Mouse (Mus musculus) midbrain, embryonic 13.5 days (tissue): ENCODE data around the gene Gnas. TPM values are rescaled to one million over a fixed set of nuclear protein-coding genes. Genes with fewer than 3 reads are reported as not detected.

ENCODE experiments used
- ATAC-seq: fragments of 200-750 bp; cut with Nextera tagmentation; 2 replicates; pipeline ENCODE4 v1.8.0; 2017; ENCODE audit warnings: mild to moderate bottlenecking, moderate TSS enrichment, moderate library complexity
- H3K27ac ChIP-seq: fragments of 300-500 bp; sonication (generic); 2 replicates; pipeline ENCODE4 v1.5.1; 2015; ENCODE audit warnings: inconsistent platforms, mild to moderate bottlenecking, moderate library complexity
- H3K27me3 ChIP-seq: fragments of 300-500 bp; sonication (generic); 2 replicates; pipeline ENCODE4 v1.6.1; 2015; ENCODE audit warnings: mild to moderate bottlenecking, inconsistent platforms
- H3K36me3 ChIP-seq: fragments of 300-500 bp; sonication (generic); 2 replicates; pipeline ENCODE4 v1.6.1; 2015; ENCODE audit warnings: mild to moderate bottlenecking, inconsistent platforms
- H3K4me1 ChIP-seq: fragments of 300-500 bp; sonication (generic); replicated peaks from 2 replicates; pipeline ENCODE4 v1.6.1; 2015; ENCODE audit warnings: inconsistent platforms
- H3K4me2 ChIP-seq: fragments of 300-500 bp; sonication (generic); replicated peaks from 2 replicates; pipeline ENCODE4 v1.6.1; 2015; ENCODE audit warnings: moderate library complexity, mild to moderate bottlenecking, inconsistent platforms
- H3K4me3 ChIP-seq: fragments of 300-500 bp; sonication (generic); replicated peaks from 2 replicates; pipeline ENCODE4 v1.5.1; 2015; ENCODE audit warnings: mild to moderate bottlenecking, inconsistent platforms
- H3K9ac ChIP-seq: fragments of 300-500 bp; sonication (generic); replicated peaks from 2 replicates; pipeline ENCODE4 v1.6.1; 2015; ENCODE audit warnings: mild to moderate bottlenecking, inconsistent platforms
- H3K9me3 ChIP-seq: fragments of 300-500 bp; sonication (generic); 2 replicates; pipeline ENCODE4 v1.6.1; 2016; ENCODE audit warnings: mild to moderate bottlenecking, inconsistent platforms
- WGBS: fragments of 180-500 bp; shearing (Covaris S2); methylation state at CpG from one replicate; pipeline ENCODE4 v1.1.7; 2015; 5-methylcytosine and 5-hydroxymethylcytosine counted together
- polyA plus RNA-seq: library from polyadenylated mRNA; unstranded; fragments of >200 nt; fragmentation: Nextera tagmentation; extraction: Ambion mirVana; gene quantifications from 2 replicates; pipeline ENCODE4 v1.2.1, GENCODE M21; 2015

The Gnas gene
- polyA plus RNA-seq, result 1,084 and 1,205 TPM in 2 replicates

DNA sequence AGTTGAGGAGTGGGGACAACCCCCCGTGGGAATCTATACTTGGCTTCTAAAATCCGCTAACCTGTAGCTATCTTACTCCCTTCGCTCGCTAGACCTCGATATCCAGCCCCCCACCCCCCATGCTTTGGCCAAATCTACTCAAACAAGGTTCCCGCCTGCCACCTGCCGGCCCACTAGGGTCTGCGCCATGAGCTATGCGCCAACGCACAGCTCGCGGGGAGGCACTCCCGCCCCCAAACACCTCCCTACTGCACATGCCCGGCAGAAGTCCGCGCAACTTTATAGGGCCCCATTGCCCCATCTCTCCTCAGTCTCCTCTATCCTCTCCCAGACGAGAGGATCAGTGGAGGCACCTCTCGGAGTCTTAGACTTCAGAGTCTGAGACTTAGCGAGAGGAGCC is at the start of gene Gnas:
Gnas (plus strand) TSS at position 310 of the 400 bp plus-strand sequence.
- H3K27me3 ChIP-seq, result peaks cover 59% of the 10 kb centered on the region
- peak; percentile 54; the same call in 1 of the 2 replicates for ATAC-seq
- peaks cover 13% of the 10 kb centered on the region; the same call in 1 of the 2 replicates for H3K4me1 ChIP-seq
- H3K4me3 ChIP-seq, result peak within 1 kb of the TSS; percentile 31
- WGBS, result 59% methylated on average over 19 of the region's 19 CpGs
- H3K4me2 ChIP-seq, result peak within 1 kb of the TSS; percentile 52
- H3K9ac ChIP-seq, result no peak within 1 kb of the TSS
- peaks cover 26% of the 10 kb centered on the region for H3K9me3 ChIP-seq
- no peak within 1 kb of the TSS for H3K27ac ChIP-seq
- peaks cover 72% of the 10 kb centered on the region for H3K36me3 ChIP-seq

- H3K4me3 ChIP-seq, result no peak overlapping the region
- no peak overlapping the region for H3K4me2 ChIP-seq
- H3K27ac ChIP-seq, result no peak overlapping the region
- H3K36me3 ChIP-seq, result no peaks in the 10 kb centered on the region
- 91% methylated on average over 5 of the region's 5 CpGs for WGBS
- ATAC-seq, result no peak
- 0 out of 2 replicates have a peak, but pooled peaks cover 4% of the 10 kb centered on the region for H3K9me3 ChIP-seq
- no peaks in the 10 kb centered on the region for H3K27me3 ChIP-seq
- no peaks in the 10 kb centered on the region for H3K4me1 ChIP-seq
- no peak overlapping the region for H3K9ac ChIP-seq
These were observed 41.7 kb upstream of the Gnas start for GRCm38 (mm10) chr2:174242431-174242830.

DNA sequence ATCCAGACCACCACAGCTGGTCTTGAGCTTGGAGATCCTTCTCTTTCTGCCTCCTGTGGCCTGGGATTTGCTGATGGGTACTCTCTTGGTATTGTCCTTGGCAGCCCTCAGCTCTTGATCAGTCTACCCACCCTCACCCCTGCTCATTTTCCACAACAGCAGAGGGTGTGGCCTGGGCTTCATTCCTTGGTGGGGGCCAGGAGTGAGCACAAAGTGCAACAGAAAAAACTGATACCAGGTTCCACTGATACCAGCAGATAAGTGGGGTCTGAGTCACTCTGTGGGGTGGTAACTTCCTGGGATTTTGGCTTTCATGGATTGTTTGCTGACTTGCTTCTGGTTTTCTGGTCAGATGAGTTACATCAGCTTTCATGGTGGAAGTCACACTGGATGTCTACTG is 32.2 kb upstream of the Gnas start:
- ATAC-seq, result no peak
- Histone ChIP-seq H3K4me2 (no peak overlapping the region), H3K27ac (no peak overlapping the region), H3K36me3 (no peaks in the 10 kb centered on the region), H3K4me1 (peaks cover 6% of the 10 kb centered on the region), H3K4me3 (no peak overlapping the region), H3K9ac (no peak overlapping the region), H3K27me3 (no peaks in the 10 kb centered on the region), H3K9me3 (no peaks in the 10 kb centered on the region)

- ATAC-seq, result no peak
- Histone ChIP-seq H3K4me3 (no peak overlapping the region), H3K27me3 (no peaks in the 10 kb centered on the region), H3K36me3 (no peaks in the 10 kb centered on the region), H3K9me3 (no peaks in the 10 kb centered on the region), H3K27ac (no peak overlapping the region), H3K4me1 (peaks cover 31% of the 10 kb centered on the region), H3K9ac (no peak overlapping the region), H3K4me2 (no peak overlapping the region)
- 13% methylated on average over 2 of the region's 2 CpGs for WGBS
These were observed 26.8 kb upstream of the Gnas start for GRCm38 (mm10) chr2:174257312-174257711.

GRCm38 (mm10) chr2:174260004-174260403 is 24.1 kb upstream of the Gnas start:
- WGBS, result 7% methylated on average over 3 of the region's 3 CpGs
- H3K9ac ChIP-seq, result no peak overlapping the region
- H3K4me1 ChIP-seq, result peaks cover 31% of the 10 kb centered on the region
- no peak overlapping the region for H3K4me3 ChIP-seq
- no peak overlapping the region for H3K4me2 ChIP-seq
- no peaks in the 10 kb centered on the region for H3K9me3 ChIP-seq
- H3K27ac ChIP-seq, result no peak overlapping the region
- H3K36me3 ChIP-seq, result no peaks in the 10 kb centered on the region
- no peaks in the 10 kb centered on the region for H3K27me3 ChIP-seq
- ATAC-seq, result no peak

DNA sequence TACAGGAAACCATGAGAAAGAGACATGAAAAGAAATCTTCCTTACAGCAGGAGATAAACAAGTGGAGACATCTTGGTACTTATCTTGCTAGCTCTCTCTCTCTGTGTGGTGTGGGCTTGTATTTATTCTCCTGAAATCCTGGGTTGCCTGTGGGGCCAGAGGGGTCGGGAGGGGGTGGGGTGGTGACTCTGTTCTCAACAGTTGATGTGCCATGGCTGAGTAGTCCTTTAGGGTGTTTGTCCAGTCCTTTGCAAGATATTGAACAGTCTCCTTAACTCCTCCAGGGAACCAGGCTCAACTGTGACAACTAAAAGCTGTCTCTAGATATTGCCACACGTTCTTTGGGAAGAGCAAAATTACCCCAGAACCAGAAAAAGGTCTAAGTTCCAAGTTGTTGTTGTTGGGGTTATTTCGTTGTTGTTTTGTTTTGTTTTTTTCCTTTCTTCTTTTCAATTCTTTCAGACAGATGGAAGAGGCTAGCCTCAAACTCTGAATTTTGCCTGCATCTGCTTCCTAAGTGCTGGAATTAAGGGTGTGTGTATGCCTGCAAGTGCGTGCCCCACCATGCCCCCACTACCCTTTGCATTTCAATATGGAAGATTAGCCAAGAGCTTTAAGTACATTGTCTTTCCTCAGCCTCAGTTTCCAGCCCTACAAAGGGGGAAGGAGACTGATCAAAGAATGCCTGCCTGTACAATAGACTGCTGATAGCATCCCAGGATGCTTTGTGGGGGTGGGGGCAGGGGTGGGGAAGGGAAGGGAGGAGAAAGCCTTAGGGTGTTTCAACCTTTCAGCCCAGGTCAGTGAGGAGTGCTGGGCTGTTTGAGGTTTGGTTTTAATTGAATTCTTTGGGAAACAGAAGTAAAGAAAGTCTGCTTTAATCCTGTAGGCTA is 23.0 kb upstream of the Gnas start:
- ATAC-seq, result no peak
- H3K36me3 ChIP-seq, result peaks cover under 1% of the 10 kb centered on the region; the same call in 1 of the 2 replicates

DNA sequence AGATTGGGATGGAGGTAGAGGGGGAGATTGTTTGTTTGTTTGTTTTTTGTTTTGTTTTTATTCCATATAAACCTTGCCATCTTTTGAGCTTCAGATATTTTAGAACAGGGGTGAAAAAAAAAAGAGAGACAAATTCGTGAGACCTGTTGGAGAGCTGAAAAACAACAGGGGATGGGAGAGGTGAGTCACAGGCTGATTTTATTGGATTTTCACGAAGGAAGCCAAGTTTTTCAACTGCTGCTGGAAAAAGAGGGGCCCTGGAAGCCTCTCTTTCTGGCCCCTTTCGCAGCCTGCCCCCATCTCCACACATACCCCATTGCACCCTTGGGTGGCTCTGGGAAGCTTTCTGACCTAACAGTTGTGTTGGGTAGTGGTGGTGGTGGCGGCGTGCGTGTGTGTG is 22.3 kb upstream of the Gnas start:
- peaks cover 6% of the 10 kb centered on the region; the same call in 1 of the 2 replicates for H3K36me3 ChIP-seq
- no peak overlapping the region for H3K4me3 ChIP-seq
- no peak overlapping the region for H3K27ac ChIP-seq
- H3K9me3 ChIP-seq, result no peaks in the 10 kb centered on the region
- H3K9ac ChIP-seq, result no peak overlapping the region
- WGBS, result 30% methylated on average over 4 of the region's 6 CpGs
- no peak for ATAC-seq
- H3K4me1 ChIP-seq, result peaks cover 25% of the 10 kb centered on the region
- H3K4me2 ChIP-seq, result no peak overlapping the region
- no peaks in the 10 kb centered on the region for H3K27me3 ChIP-seq

More for the DNA sequence above, 23.0 kb upstream of the Gnas start:
- H3K9ac ChIP-seq, result no peak overlapping the region
- no peaks in the 10 kb centered on the region for H3K27me3 ChIP-seq
- H3K9me3 ChIP-seq, result no peaks in the 10 kb centered on the region
- WGBS, result 5% methylated on average over 4 of the region's 4 CpGs
- no peak overlapping the region for H3K4me3 ChIP-seq
- H3K4me1 ChIP-seq, result peaks cover 25% of the 10 kb centered on the region
- H3K4me2 ChIP-seq, result no peak overlapping the region
- no peak overlapping the region for H3K27ac ChIP-seq

- H3K36me3 ChIP-seq, result peaks cover 19% of the 10 kb centered on the region
- H3K9ac ChIP-seq, result no peak overlapping the region
- 93% methylated on average over 5 of the region's 5 CpGs for WGBS
- H3K4me2 ChIP-seq, result no peak overlapping the region
- H3K27ac ChIP-seq, result no peak overlapping the region
- no peaks in the 10 kb centered on the region for H3K27me3 ChIP-seq
- no peaks in the 10 kb centered on the region for H3K9me3 ChIP-seq
- peaks cover 19% of the 10 kb centered on the region for H3K4me1 ChIP-seq
- ATAC-seq, result no peak
- no peak overlapping the region for H3K4me3 ChIP-seq
These were observed 20.9 kb upstream of the Gnas start for GRCm38 (mm10) chr2:174263110-174263815.

DNA sequence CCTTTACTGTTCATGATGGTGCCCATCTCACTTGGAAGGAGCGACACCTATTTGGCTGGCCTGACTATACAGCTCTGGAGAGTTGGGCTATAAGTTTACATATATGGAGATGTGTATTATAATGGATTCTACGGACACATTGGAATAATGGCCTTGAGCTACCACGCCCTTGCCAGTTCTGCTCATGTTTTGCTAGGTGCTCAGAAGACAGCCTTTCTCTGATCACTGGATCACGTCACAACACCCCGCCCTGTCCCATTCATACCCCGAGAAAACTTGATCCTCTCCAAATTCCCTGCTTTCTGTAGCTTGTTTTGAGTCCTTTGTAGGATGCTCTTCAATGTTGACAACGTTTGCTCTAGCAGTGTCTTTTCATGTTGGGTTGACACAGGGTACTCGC is 19.9 kb upstream of the Gnas start:
- Histone ChIP-seq H3K4me1 (peaks cover 17% of the 10 kb centered on the region), H3K9me3 (no peaks in the 10 kb centered on the region), H3K27me3 (no peaks in the 10 kb centered on the region), H3K36me3 (peaks cover 27% of the 10 kb centered on the region), H3K4me3 (no peak overlapping the region), H3K9ac (no peak overlapping the region), H3K27ac (no peak overlapping the region), H3K4me2 (no peak overlapping the region)
- WGBS, result 79% methylated on average over 8 of the region's 8 CpGs
- ATAC-seq, result no peak

DNA sequence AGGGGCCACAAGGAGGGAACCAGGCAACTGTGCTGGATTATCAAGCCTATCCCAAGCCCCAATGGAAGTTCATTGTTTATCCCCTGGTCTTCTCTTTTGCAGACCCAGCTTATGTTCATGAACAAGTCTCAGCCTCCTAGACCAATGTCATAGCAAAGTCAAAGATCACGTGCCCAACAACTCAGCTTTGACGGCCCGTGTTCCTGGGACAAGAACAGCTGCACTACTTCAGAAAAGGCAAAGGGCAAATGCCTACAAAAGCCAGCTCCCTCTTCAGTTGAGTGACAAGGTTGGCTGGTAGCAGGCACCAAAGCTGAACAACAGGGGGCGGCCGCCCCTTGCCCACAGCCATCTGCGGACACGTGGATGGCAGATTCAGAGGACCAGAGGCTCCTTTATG is 13.7 kb upstream of the Gnas start:
- 80% methylated on average over 7 of the region's 7 CpGs for WGBS
- peaks cover 36% of the 10 kb centered on the region for H3K36me3 ChIP-seq

DNA sequence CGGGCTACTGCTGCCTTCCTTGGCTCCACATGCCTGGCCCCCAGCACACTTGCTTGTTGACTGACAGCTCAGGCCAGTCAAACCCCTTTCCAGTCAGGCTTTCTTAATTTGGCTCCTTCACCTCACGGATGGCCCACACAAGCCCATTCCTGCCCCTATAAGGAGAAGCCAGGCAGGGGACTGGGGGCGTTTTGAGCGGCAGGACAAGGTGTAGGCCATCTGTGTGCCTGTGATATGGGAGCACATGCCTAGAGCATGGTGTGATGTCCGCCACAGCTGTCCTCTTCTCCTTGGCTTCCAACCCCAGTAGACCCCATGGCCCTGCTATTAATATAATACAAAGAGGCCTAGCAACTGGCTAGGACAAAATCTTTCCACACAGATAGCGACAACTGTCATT is 12.7 kb upstream of the Gnas start:
- 90% methylated on average over 6 of the region's 6 CpGs for WGBS
- H3K4me1 ChIP-seq, result no peaks in the 10 kb centered on the region
- H3K36me3 ChIP-seq, result peaks cover 33% of the 10 kb centered on the region
- H3K27me3 ChIP-seq, result no peaks in the 10 kb centered on the region
- H3K4me2 ChIP-seq, result no peak overlapping the region
- no peaks in the 10 kb centered on the region for H3K9me3 ChIP-seq
- no peak overlapping the region for H3K9ac ChIP-seq
- no peak for ATAC-seq
- no peak overlapping the region for H3K27ac ChIP-seq
- no peak overlapping the region for H3K4me3 ChIP-seq

More for the DNA sequence above, 13.7 kb upstream of the Gnas start:
- no peak overlapping the region for H3K27ac ChIP-seq
- no peak overlapping the region for H3K9ac ChIP-seq
- no peak overlapping the region for H3K4me2 ChIP-seq
- H3K9me3 ChIP-seq, result no peaks in the 10 kb centered on the region
- H3K4me1 ChIP-seq, result no peaks in the 10 kb centered on the region
- ATAC-seq, result no peak
- no peak overlapping the region for H3K4me3 ChIP-seq
- no peaks in the 10 kb centered on the region for H3K27me3 ChIP-seq

DNA sequence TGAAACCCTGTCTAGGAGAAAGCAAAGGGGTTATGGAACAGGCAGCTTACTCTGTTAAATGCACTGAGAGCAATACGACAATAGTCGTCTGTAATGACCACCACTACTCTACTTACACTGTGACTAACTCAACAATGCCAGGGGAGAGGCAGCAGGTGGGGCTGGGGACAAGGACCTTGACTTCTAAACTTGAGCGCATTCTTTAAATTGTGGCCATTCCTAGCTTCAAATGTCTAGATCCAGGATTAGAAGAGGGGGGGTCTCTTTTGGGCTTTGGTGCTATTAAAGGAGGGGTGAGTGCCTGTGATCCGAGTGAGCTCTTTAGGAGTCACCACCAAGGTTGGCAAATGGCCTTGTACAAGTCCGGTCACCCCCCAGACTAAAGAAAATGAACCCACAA is 11.0 kb upstream of the Gnas start:
- no peaks in the 10 kb centered on the region for H3K27me3 ChIP-seq
- H3K4me2 ChIP-seq, result no peak overlapping the region
- ATAC-seq, result no peak
- no peak overlapping the region for H3K4me3 ChIP-seq
- 90% methylated on average over 5 of the region's 5 CpGs for WGBS
- peaks cover 22% of the 10 kb centered on the region for H3K36me3 ChIP-seq
- no peaks in the 10 kb centered on the region for H3K4me1 ChIP-seq
- no peak overlapping the region for H3K27ac ChIP-seq
- H3K9ac ChIP-seq, result no peak overlapping the region
- H3K9me3 ChIP-seq, result no peaks in the 10 kb centered on the region
